In the genomic region with DNA sequence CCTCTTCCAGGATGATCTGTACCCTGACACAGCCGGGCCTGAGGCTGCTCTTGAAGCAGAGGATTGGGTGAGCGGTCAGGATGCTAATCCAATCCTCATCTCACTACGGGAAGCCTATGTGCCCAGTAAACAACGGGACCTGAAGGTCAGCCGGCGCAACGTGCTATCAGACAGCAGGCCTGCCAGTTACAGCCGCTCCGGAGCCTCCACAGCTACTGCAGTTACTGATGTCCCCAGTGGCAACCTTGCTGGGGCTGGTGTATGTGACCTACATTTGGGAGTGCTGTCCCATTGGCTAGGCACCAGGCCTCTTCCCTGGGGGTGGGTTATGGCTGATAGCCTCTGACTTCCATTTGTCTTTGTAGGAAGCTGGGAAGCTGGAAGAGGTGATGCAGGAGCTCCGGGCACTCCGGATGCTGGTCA, we compare ENCODE assay signal across 8 mouse cellular contexts. TPM values are rescaled to one million over a fixed set of nuclear protein-coding genes. Genes with fewer than 3 reads are reported as not detected.
DNase-seq lines count a peak whose midpoint lies in the region; ATAC-seq and TF ChIP-seq lines count a peak whose summit lies in the region.

Gene Ptprcap, plus strand, starts transcription at position 373 of the 423 bp plus-strand sequence.

- no peak within 1 kb of the TSS for H3K4me3 ChIP-seq in layer of hippocampus, adult 2 months
- H3K4me3 ChIP-seq in liver, embryonic 15.5 days (replicated peaks) = no peak within 1 kb of the TSS

- peak within 1 kb of the TSS; percentile 37 for H3K4me2 ChIP-seq in liver, embryonic 15.5 days

- no peak for TF ChIP-seq CTCF in layer of hippocampus, adult 2 months (conservative IDR thresholded peaks at IDR 0.05)

- intact Hi-C loops in left cerebral cortex, postnatal 14 days (cut with DNase I) = no loop called here

- H3K36me3 ChIP-seq in liver, embryonic 15.5 days (replicated peaks) = peaks cover 67% of the 10 kb centered on the region

- no peak within 1 kb of the TSS for H3K9ac ChIP-seq in liver, embryonic 15.5 days

- no peak for DNase-seq in layer of hippocampus, adult 2 months (ENCODE audit: low spot score in 2 of 2)
- DNase-seq in layer of hippocampus, adult 11-12 months (ENCODE audit: low spot score) = no peak
- DNase-seq in cerebellum, postnatal 25 days = peak; percentile 79 to 82
- DNase-seq in adrenal gland, adult (ENCODE audit: inconsistent age in 2 of 2, low spot score in 1 of 2) = no peak
- no peak for DNase-seq in left cerebral cortex, postnatal 14 days (ENCODE audit: low spot score in 2 of 2)
- DNase-seq in spleen, adult 18-20 months = no peak

- peaks cover 47% of the 10 kb centered on the region for H3K4me1 ChIP-seq in liver, embryonic 15.5 days (replicated peaks)

- no peak for ATAC-seq in activated CD4-positive, CD25-positive, alpha-beta regulatory T cell, adult 4 months
- ATAC-seq in liver, embryonic 15.5 days (ENCODE audit: insufficient read depth) = no peak

- H3K27ac ChIP-seq in layer of hippocampus, adult 2 months = peak within 1 kb of the TSS; percentile 48
- H3K27ac ChIP-seq in liver, embryonic 15.5 days (replicated peaks) = peak within 1 kb of the TSS; percentile 20; the same call in 1 of the 2 replicates

- WGBS in liver, embryonic 15.5 days (ENCODE audit: insufficient replicate concordance) = 80% methylated on average over 11 of the region's 11 CpGs

- H3K9me3 ChIP-seq in liver, embryonic 15.5 days (replicated peaks) = no peaks in the 10 kb centered on the region

- H3K27me3 ChIP-seq in liver, embryonic 15.5 days = no peaks in the 10 kb centered on the region

RNA-seq across cellular contexts. Expression of gene Ptprcap, which starts in this region (rescaled TPM):
- 1 to 10 TPM; 1.0 to 2.5 TPM for total RNA-seq in layer of hippocampus, adult 2 months (2021)
- 1,000 to 10,000 TPM; 1,013 to 1,027 TPM for polyA plus RNA-seq in activated CD4-positive, CD25-positive, alpha-beta regulatory T cell, adult 4 months (2017; shearing (Covaris generic))
- polyA plus RNA-seq in liver, embryonic 15.5 days (2015; fragmentation: Nextera tagmentation; extraction: Ambion mirVana) = 15.6 and 17.5 TPM in 2 replicates
- 1 to 10 TPM; 1.0 to 1.5 TPM for total RNA-seq in left cerebral cortex, postnatal 14 days (2021)

Comparison
In these comparisons a context has a peak if more than half of its experiments do, and no peak if none do; other contexts are left out.
1. RNA of gene Ptprcap (polyA plus RNA-seq): 1,013 to 1,027 TPM in activated CD4-positive, CD25-positive, alpha-beta regulatory T cell, adult 4 months; 15.6 to 17.5 TPM in liver, embryonic 15.5 days; every median in the first group is over 10 times any median in the second.
2. DNase-seq: peak in cerebellum, postnatal 25 days (2 of 2); none in layer of hippocampus, adult 2 months (0 of 2), layer of hippocampus, adult 11-12 months (single experiment), adrenal gland, adult (0 of 2), left cerebral cortex, postnatal 14 days (0 of 2) and spleen, adult 18-20 months (0 of 2).